Mouse (Mus musculus): ENCODE measurements around the gene Adgrv1. TPM values are rescaled to one million over a fixed set of nuclear protein-coding genes. Genes with fewer than 3 reads are reported as not detected.

Adgrv1 gene
- polyA plus RNA-seq, 1 experiment from 2014 or later: 0.91 TPM

- Histone ChIP-seq H3K27ac (ENCODE audit: low read depth) (no peak overlapping the region), H3K4me3 (ENCODE audit: low read depth, low read length) (no peak overlapping the region), H3K4me1 (replicated peaks; ENCODE audit: control insufficient read depth, insufficient read depth, low read length) (0 out of 2 replicates have a peak, but pooled peaks cover 3% of the 10 kb centered on the region), H3K9ac (ENCODE audit: low read length) (no peak overlapping the region), H3K9me3 (ENCODE audit: control insufficient read depth, low read length) (no peaks in the 10 kb centered on the region), H3K4me2 (ENCODE audit: low read length) (no peak overlapping the region), H3K36me3 (ENCODE audit: control insufficient read depth, insufficient read depth, low read length) (no peaks in the 10 kb centered on the region), H3K27me3 (replicated peaks; ENCODE audit: control insufficient read depth, insufficient read depth, low read length) (no peaks in the 10 kb centered on the region)
- no peak for DNase-seq (ENCODE audit: low spot score)
- no peak for ATAC-seq (replicated peaks; ENCODE audit: low FRiP score, low TSS enrichment, low read depth)
- WGBS: 82% methylated on average over 3 of the region's 3 CpGs
These were observed 456.9 kb downstream of the Adgrv1 start for GRCm38 (mm10) chr13:81176071-81176470.

- no peak for ATAC-seq (replicated peaks; ENCODE audit: low FRiP score, low TSS enrichment, low read depth)
- DNase-seq (ENCODE audit: low spot score): no peak
- Histone ChIP-seq H3K9me3 (ENCODE audit: control insufficient read depth, low read length) (no peaks in the 10 kb centered on the region), H3K4me2 (ENCODE audit: low read length) (no peak overlapping the region), H3K9ac (ENCODE audit: low read length) (no peak overlapping the region), H3K27me3 (replicated peaks; ENCODE audit: control insufficient read depth, insufficient read depth, low read length) (no peaks in the 10 kb centered on the region), H3K36me3 (ENCODE audit: control insufficient read depth, insufficient read depth, low read length) (no peaks in the 10 kb centered on the region), H3K4me1 (replicated peaks; ENCODE audit: control insufficient read depth, insufficient read depth, low read length) (0 out of 2 replicates have a peak, but pooled peaks cover 3% of the 10 kb centered on the region), H3K4me3 (ENCODE audit: low read depth, low read length) (no peak overlapping the region), H3K27ac (ENCODE audit: low read depth) (no peak overlapping the region)
- 80% methylated on average over 3 of the region's 3 CpGs for WGBS
These were observed 461.8 kb downstream of the Adgrv1 start for GRCm38 (mm10) chr13:81171115-81171514.

GRCm38 (mm10) chr13:81167450-81167849 is 465.5 kb downstream of the Adgrv1 start:
- H3K27me3 ChIP-seq (replicated peaks; ENCODE audit: control insufficient read depth, insufficient read depth, low read length): no peaks in the 10 kb centered on the region
- H3K36me3 ChIP-seq (ENCODE audit: control insufficient read depth, insufficient read depth, low read length): no peaks in the 10 kb centered on the region
- H3K9me3 ChIP-seq (ENCODE audit: control insufficient read depth, low read length): no peaks in the 10 kb centered on the region
- H3K4me3 ChIP-seq (ENCODE audit: low read depth, low read length): no peak overlapping the region
- no peaks in the 10 kb centered on the region for H3K4me1 ChIP-seq (replicated peaks; ENCODE audit: control insufficient read depth, insufficient read depth, low read length)
- WGBS: 49% methylated on average over 6 of the region's 6 CpGs
- no peak overlapping the region for H3K27ac ChIP-seq (ENCODE audit: low read depth)
- DNase-seq (ENCODE audit: low spot score) (no peak), ATAC-seq (replicated peaks; ENCODE audit: low FRiP score, low TSS enrichment, low read depth) (no peak)
- H3K4me2 ChIP-seq (ENCODE audit: low read length): no peak overlapping the region
- H3K9ac ChIP-seq (ENCODE audit: low read length): no peak overlapping the region

DNA sequence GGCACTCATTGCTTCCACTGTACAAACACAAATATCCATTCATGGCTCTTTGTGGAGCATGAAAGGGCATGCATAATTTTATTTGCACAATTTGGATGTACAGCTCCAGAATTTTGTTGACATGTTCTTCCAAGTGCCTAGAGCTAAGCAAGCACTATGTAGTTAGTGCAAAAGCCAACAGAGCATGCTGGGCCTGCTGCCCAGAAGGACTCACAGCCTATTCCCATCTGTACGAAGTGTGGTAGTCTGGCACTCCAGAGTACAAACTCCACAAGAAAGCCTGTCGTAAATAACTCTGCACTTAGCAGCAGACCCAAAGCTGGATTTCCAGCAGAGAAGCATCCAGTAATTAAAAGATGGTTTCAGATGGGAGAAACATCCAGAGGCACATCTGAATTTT is 473.1 kb downstream of the Adgrv1 start:
- Histone ChIP-seq H3K27ac (ENCODE audit: low read depth) (no peak overlapping the region), H3K36me3 (ENCODE audit: control insufficient read depth, insufficient read depth, low read length) (no peaks in the 10 kb centered on the region), H3K4me2 (ENCODE audit: low read length) (no peak overlapping the region), H3K4me3 (ENCODE audit: low read depth, low read length) (no peak overlapping the region), H3K27me3 (replicated peaks; ENCODE audit: control insufficient read depth, insufficient read depth, low read length) (no peaks in the 10 kb centered on the region), H3K9me3 (ENCODE audit: control insufficient read depth, low read length) (no peaks in the 10 kb centered on the region), H3K4me1 (replicated peaks; ENCODE audit: control insufficient read depth, insufficient read depth, low read length) (no peaks in the 10 kb centered on the region), H3K9ac (ENCODE audit: low read length) (no peak overlapping the region)
- WGBS: 33% methylated on average over 2 of the region's 2 CpGs
- DNase-seq (ENCODE audit: low spot score) (no peak), ATAC-seq (replicated peaks; ENCODE audit: low FRiP score, low TSS enrichment, low read depth) (no peak)

GRCm38 (mm10) chr13:81155322-81155721 is 477.6 kb downstream of the Adgrv1 start:
- H3K9ac ChIP-seq (ENCODE audit: low read length): no peak overlapping the region
- H3K4me2 ChIP-seq (ENCODE audit: low read length): no peak overlapping the region
- no peaks in the 10 kb centered on the region for H3K36me3 ChIP-seq (ENCODE audit: control insufficient read depth, insufficient read depth, low read length)
- H3K9me3 ChIP-seq (ENCODE audit: control insufficient read depth, low read length): no peaks in the 10 kb centered on the region
- H3K27ac ChIP-seq (ENCODE audit: low read depth): no peak overlapping the region
- ATAC-seq (replicated peaks; ENCODE audit: low FRiP score, low TSS enrichment, low read depth) (no peak), DNase-seq (ENCODE audit: low spot score) (no peak)
- no peak overlapping the region for H3K4me3 ChIP-seq (ENCODE audit: low read depth, low read length)
- H3K27me3 ChIP-seq (replicated peaks; ENCODE audit: control insufficient read depth, insufficient read depth, low read length): no peaks in the 10 kb centered on the region
- H3K4me1 ChIP-seq (replicated peaks; ENCODE audit: control insufficient read depth, insufficient read depth, low read length): no peaks in the 10 kb centered on the region

GRCm38 (mm10) chr13:81144434-81144833 is 488.5 kb downstream of the Adgrv1 start:
- no peak for ATAC-seq (replicated peaks; ENCODE audit: low FRiP score, low TSS enrichment, low read depth)
- Histone ChIP-seq H3K4me3 (ENCODE audit: low read depth, low read length) (no peak overlapping the region), H3K27me3 (replicated peaks; ENCODE audit: control insufficient read depth, insufficient read depth, low read length) (no peaks in the 10 kb centered on the region), H3K9ac (ENCODE audit: low read length) (no peak overlapping the region), H3K4me2 (ENCODE audit: low read length) (no peak overlapping the region), H3K36me3 (ENCODE audit: control insufficient read depth, insufficient read depth, low read length) (no peaks in the 10 kb centered on the region), H3K27ac (ENCODE audit: low read depth) (no peak overlapping the region), H3K9me3 (ENCODE audit: control insufficient read depth, low read length) (no peaks in the 10 kb centered on the region), H3K4me1 (replicated peaks; ENCODE audit: control insufficient read depth, insufficient read depth, low read length) (no peaks in the 10 kb centered on the region)
- no peak for DNase-seq (ENCODE audit: low spot score)
- 75% methylated on average over 1 of the region's 1 CpGs for WGBS

DNA sequence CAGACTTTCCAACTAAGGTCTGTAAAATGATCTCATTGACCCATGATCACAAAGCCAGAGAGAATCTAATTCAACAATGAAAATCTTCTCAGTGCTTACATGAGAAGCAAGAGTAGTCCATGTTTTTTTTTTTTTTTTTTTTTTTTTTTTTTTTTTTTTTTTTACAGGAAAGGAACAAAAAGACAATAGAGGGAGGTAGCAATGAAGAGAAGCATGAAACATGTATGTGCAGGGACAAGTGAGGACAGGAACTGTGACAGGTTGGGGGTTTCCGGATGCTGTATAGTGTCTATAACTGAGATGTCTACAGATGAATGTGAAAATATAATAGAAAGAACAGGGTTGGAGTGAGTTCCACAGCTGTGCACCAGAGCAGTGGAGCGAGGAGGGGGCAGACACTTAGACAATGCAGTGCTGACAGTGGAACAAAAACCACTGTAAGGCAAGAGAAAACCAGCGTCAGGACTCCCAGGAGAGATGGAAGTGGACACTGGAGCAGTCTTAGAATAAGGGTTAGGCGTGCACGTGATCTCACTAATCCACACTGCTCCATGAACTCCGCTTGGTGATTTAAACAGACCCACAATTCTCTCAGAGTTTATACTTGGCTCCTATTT is 490.6 kb downstream of the Adgrv1 start:
- no peak overlapping the region for H3K4me2 ChIP-seq (ENCODE audit: low read length)
- H3K27ac ChIP-seq (ENCODE audit: low read depth): no peak overlapping the region
- H3K27me3 ChIP-seq (replicated peaks; ENCODE audit: control insufficient read depth, insufficient read depth, low read length): no peaks in the 10 kb centered on the region
- no peaks in the 10 kb centered on the region for H3K4me1 ChIP-seq (replicated peaks; ENCODE audit: control insufficient read depth, insufficient read depth, low read length)
- ATAC-seq (replicated peaks; ENCODE audit: low FRiP score, low TSS enrichment, low read depth) (no peak), DNase-seq (ENCODE audit: low spot score) (no peak)
- 88% methylated on average over 6 of the region's 6 CpGs for WGBS
- no peak overlapping the region for H3K9ac ChIP-seq (ENCODE audit: low read length)
- H3K36me3 ChIP-seq (ENCODE audit: control insufficient read depth, insufficient read depth, low read length): no peaks in the 10 kb centered on the region
- no peak overlapping the region for H3K4me3 ChIP-seq (ENCODE audit: low read depth, low read length)
- no peaks in the 10 kb centered on the region for H3K9me3 ChIP-seq (ENCODE audit: control insufficient read depth, low read length)

DNA sequence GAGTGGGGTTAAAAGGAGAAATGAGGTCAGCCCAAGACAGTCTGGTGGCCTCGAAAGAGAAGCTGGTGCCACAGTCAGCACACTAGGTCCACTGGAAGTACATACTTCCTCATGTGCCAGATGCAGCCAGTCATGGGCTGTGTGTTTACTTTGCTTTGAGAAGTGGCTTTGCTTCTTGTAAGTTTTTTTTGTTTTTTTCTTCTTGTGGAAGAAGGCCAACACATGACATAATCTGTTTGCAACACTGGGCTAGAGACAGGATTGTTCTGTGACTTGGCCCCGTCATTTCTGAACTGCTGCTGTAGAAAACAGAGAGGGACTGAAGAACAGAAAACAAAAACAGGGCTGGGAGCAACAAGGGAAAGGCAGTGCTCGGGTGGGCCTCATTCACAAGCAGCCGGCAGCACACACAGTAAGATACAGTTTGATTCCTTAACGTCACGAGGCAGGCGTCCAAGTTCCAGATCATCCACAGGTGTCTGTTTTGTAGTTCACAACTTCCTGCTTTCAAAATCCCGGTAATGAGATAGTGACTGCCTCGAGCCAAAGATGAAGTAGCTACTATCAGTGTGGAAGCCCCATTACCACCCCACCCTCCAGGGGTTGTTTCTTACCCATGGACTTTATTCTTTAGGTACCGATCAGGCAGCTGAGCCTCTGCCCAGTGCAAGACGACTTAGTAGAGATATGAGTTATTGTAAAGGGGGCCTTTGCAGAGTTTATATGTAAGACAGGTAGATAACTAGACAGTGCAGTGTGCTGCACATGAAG is 496.1 kb downstream of the Adgrv1 start:
- 38% methylated on average over 11 of the region's 11 CpGs for WGBS
- DNase-seq (ENCODE audit: low spot score) (peak; percentile 60), ATAC-seq (replicated peaks; ENCODE audit: low FRiP score, low TSS enrichment, low read depth) (peak; percentile 70)
- no peak overlapping the region for H3K4me3 ChIP-seq (ENCODE audit: low read depth, low read length)
- peaks cover 13% of the 10 kb centered on the region for H3K4me1 ChIP-seq (replicated peaks; ENCODE audit: control insufficient read depth, insufficient read depth, low read length)
- H3K36me3 ChIP-seq (ENCODE audit: control insufficient read depth, insufficient read depth, low read length): no peaks in the 10 kb centered on the region
- no peak overlapping the region for H3K9ac ChIP-seq (ENCODE audit: low read length)
- H3K9me3 ChIP-seq (ENCODE audit: control insufficient read depth, low read length): no peaks in the 10 kb centered on the region
- peak overlapping the region; percentile 57 for H3K27ac ChIP-seq (ENCODE audit: low read depth)
- no peak overlapping the region; the same call in 1 of the 2 replicates for H3K4me2 ChIP-seq (ENCODE audit: low read length)
- H3K27me3 ChIP-seq (replicated peaks; ENCODE audit: control insufficient read depth, insufficient read depth, low read length): no peaks in the 10 kb centered on the region

GRCm38 (mm10) chr13:81135953-81136352 is 497.0 kb downstream of the Adgrv1 start:
- Histone ChIP-seq H3K27ac (ENCODE audit: low read depth) (peak overlapping the region; percentile 57; the same call in 1 of the 2 replicates), H3K9ac (ENCODE audit: low read length) (no peak overlapping the region), H3K9me3 (ENCODE audit: control insufficient read depth, low read length) (no peaks in the 10 kb centered on the region), H3K4me3 (ENCODE audit: low read depth, low read length) (no peak overlapping the region), H3K4me1 (replicated peaks; ENCODE audit: control insufficient read depth, insufficient read depth, low read length) (peaks cover 13% of the 10 kb centered on the region), H3K27me3 (replicated peaks; ENCODE audit: control insufficient read depth, insufficient read depth, low read length) (no peaks in the 10 kb centered on the region), H3K4me2 (ENCODE audit: low read length) (no peak overlapping the region), H3K36me3 (ENCODE audit: control insufficient read depth, insufficient read depth, low read length) (no peaks in the 10 kb centered on the region)
- DNase-seq (ENCODE audit: low spot score) (no peak), ATAC-seq (replicated peaks; ENCODE audit: low FRiP score, low TSS enrichment, low read depth) (no peak)
- WGBS: 45% methylated on average over 10 of the region's 10 CpGs

Measured in intestine, embryonic 14.5 days (tissue).